Mouse (Mus musculus) megakaryocyte progenitor cell, adult 5-6 weeks (primary cell): ENCODE measurements at regions not wholly inside any gene's neighbourhood (a gene's known extent, or its start where the extent isn't known, plus 50 kb on each side); places are given as distances from the start of the nearest gene placed in this dataset.
A peak's percentile ranks its signal among the peaks of the same experiment; 100 is the strongest.

ENCODE experiments used
- ATAC-seq: replicated peaks from 2 replicates; pipeline ENCODE4 v1.8.0; 2016; ENCODE audit warnings: mild to moderate bottlenecking, moderate TSS enrichment, inconsistent platforms; ENCODE audit not compliant: poor library complexity

DNA sequence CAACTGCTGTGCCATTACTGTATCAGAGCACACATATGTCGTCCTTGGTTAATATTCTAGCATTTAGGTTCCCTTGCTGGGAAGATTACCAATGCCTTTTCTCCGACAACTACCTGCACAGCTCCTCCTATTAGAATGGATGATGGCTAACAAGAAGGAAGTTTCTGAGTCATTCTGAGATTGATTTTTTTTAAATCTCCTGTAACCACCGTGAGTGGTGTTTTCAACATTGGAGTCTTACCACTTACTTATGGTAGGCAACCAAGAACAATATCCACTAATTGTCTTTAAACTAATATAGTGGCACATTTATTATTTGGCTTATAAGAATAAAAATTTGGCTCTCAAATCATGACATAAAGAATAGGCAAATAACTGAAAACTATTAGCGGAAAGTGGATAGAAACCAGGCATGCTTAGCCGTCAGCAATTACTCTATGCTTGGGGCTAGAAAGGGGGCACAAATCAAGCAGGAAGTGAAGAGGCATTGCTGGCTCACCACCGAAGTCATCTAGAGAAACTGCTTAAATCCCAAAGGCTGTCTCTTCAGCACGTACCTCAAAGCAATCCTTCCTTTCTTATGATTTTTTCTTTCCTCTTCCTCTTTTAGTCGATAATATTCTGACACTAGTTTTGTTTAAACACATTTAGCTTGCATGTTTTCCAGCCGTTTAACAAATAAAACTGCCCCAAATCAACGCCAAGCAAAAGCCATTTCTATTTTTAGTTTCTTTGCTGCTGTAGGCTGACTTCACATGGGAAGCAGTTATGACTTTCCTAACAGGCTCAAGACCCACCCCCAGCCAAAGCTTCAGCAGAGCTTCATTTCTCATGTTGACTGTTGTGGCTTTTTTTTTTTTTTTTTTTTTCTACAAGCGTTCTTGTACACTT lies 484.8 kb upstream of the Gm7489 start:
- peak; percentile 95 for ATAC-seq

DNA sequence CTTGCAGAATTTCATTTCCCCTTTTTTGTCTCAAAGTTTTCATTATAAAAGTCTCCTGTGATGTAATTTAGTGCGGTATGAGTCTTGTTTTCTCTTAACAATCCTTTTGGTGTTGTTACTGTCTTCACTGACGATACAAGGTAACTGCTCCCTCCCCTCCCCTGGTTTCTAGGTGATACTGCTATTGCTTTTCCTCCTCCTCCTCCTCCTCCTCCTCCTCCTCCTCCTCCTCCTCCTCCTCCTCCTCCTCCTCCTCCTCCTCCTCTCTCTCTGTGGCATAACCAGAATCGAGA lies 484.2 kb upstream of the Gm7489 start:
- no peak for ATAC-seq
